11 mouse cellular contexts compared by ENCODE assay signal in the genomic region with DNA sequence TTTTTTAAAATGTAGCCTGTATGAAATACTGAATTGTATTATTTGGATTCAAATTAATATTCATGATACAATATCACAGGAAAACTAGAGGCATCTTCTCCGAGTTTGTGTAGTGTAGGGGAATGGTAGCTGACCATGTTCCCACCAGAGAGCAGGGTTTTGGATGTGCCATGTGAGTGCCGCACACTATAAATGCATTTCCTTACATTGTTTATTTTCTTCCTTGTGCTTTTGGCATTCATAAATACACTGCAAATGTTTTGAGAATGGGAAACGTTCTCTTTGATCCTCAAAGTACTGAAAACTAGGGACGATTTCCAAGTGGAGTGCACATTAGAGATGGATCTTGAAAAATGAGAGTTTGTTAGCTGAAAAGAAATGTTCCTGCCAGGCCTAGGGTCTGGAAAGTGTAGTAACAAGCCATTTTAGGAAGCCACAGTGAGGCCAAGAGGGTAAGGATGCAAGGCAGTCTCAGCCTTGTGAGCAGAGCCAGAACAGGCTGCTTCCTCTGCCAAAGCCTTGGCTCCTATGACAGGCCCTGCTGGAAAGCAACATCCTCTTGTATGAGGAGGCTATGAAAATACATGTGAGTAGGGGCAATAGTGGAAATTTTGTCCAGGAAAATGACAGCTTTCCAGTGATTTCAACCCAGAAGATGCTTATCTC.
DNase-seq lines count a peak whose midpoint lies in the region; ATAC-seq and TF ChIP-seq lines count a peak whose summit lies in the region.
"Had no signal": no experiment of that assay in that cellular context is flagged by ENCODE, and none has a peak within 500 bp of the region (broad histone marks: within the 10 kb centered on the region; RNA-seq: fewer than 3 reads in every experiment).

No protein-coding gene starts in this region.

- H3K27me3 ChIP-seq in kidney, embryonic 14.5 days (ENCODE audit: control insufficient read depth, insufficient read depth, low read length) = no peaks in the 10 kb centered on the region
- no peaks in the 10 kb centered on the region for H3K27me3 ChIP-seq in intestine, embryonic 16.5 days (replicated peaks; ENCODE audit: control insufficient read depth, insufficient read depth, low read length)
- H3K27me3 ChIP-seq: midbrain, embryonic 12.5 days; neural tube, embryonic 12.5 days had no signal

- H3K9ac ChIP-seq in kidney, embryonic 14.5 days (ENCODE audit: low read depth, low read length) = no peak overlapping the region
- no peak overlapping the region for H3K9ac ChIP-seq in intestine, embryonic 16.5 days (ENCODE audit: low read depth, low read length)
- H3K9ac ChIP-seq: midbrain, embryonic 12.5 days; neural tube, embryonic 12.5 days had no signal

- no peak for TF ChIP-seq CTCF in brain, embryonic 14.5 days (IDR thresholded peaks at IDR 0.05; ENCODE audit: borderline replicate concordance, extremely low read depth, insufficient read depth, insufficient read length)

- no peak for TF ChIP-seq POLR2A in brain, embryonic 14.5 days (IDR thresholded peaks at IDR 0.05; ENCODE audit: borderline replicate concordance, extremely low read depth, insufficient read depth, insufficient read length, poor library complexity, severe bottlenecking)

- WGBS in kidney, embryonic 14.5 days = 84% methylated on average over 4 of the region's 4 CpGs
- WGBS in intestine, embryonic 16.5 days = 57% methylated on average over 4 of the region's 4 CpGs

- H3K36me3 ChIP-seq in kidney, embryonic 14.5 days (ENCODE audit: control insufficient read depth, insufficient read depth, low read length) = no peaks in the 10 kb centered on the region
- H3K36me3 ChIP-seq in intestine, embryonic 16.5 days (ENCODE audit: control insufficient read depth, insufficient read depth, low read length) = no peaks in the 10 kb centered on the region
- H3K36me3 ChIP-seq: midbrain, embryonic 12.5 days; neural tube, embryonic 12.5 days had no signal

- H3K4me2 ChIP-seq in kidney, embryonic 14.5 days (replicated peaks; ENCODE audit: low read depth, low read length) = no peak overlapping the region
- no peak overlapping the region for H3K4me2 ChIP-seq in intestine, embryonic 16.5 days (ENCODE audit: low read depth, low read length)
- H3K4me2 ChIP-seq: midbrain, embryonic 12.5 days; neural tube, embryonic 12.5 days had no signal

- H3K27ac ChIP-seq in kidney, embryonic 14.5 days (ENCODE audit: low read depth, low read length) = no peak overlapping the region
- H3K27ac ChIP-seq in intestine, embryonic 16.5 days (ENCODE audit: low read length) = no peak overlapping the region; the same call in 1 of the 2 replicates
- H3K27ac ChIP-seq: midbrain, embryonic 12.5 days; neural tube, embryonic 12.5 days had no signal

- no peak for ATAC-seq in kidney, embryonic 14.5 days (ENCODE audit: low FRiP score, low TSS enrichment)
- ATAC-seq in intestine, embryonic 16.5 days = 0 out of 2 replicates have a peak, but pooled peaks have one; percentile 44
- ATAC-seq in CD4-positive, CD25-positive, alpha-beta regulatory T cell, adult 4 months = no peak

- H3K4me1 ChIP-seq in kidney, embryonic 14.5 days (ENCODE audit: control insufficient read depth, insufficient read depth, low read length) = no peaks in the 10 kb centered on the region
- no peaks in the 10 kb centered on the region for H3K4me1 ChIP-seq in intestine, embryonic 16.5 days (ENCODE audit: control insufficient read depth, insufficient read depth, low read length)
- H3K4me1 ChIP-seq: midbrain, embryonic 12.5 days; neural tube, embryonic 12.5 days had no signal

- H3K4me3 ChIP-seq in kidney, embryonic 14.5 days (ENCODE audit: low read length) = no peak overlapping the region
- H3K4me3 ChIP-seq in intestine, embryonic 16.5 days (ENCODE audit: low read length) = no peak overlapping the region
- H3K4me3 ChIP-seq: midbrain, embryonic 12.5 days; neural tube, embryonic 12.5 days had no signal

- peak; percentile 1 for DNase-seq in gastrocnemius, adult 18-20 months (ENCODE audit: low spot score)
- no peak for DNase-seq in gastrocnemius, adult 8-10 months (ENCODE audit: low spot score in 2 of 2)
- DNase-seq in kidney, postnatal 4 days = peak; percentile 12 to 13
- peak; percentile 31 for DNase-seq in brain, embryonic 14.5 days (ENCODE audit: low read depth)
- DNase-seq in cerebellum, postnatal 36 days = no peak
- DNase-seq: right cerebral cortex, postnatal 25 days had no signal

- no peaks in the 10 kb centered on the region for H3K9me3 ChIP-seq in kidney, embryonic 14.5 days (ENCODE audit: control insufficient read depth, low read length)
- H3K9me3 ChIP-seq in intestine, embryonic 16.5 days (ENCODE audit: control insufficient read depth, low read length) = no peaks in the 10 kb centered on the region
- H3K9me3 ChIP-seq: midbrain, embryonic 12.5 days; neural tube, embryonic 12.5 days had no signal

Comparison
In these comparisons a context has a peak if more than half of its experiments do, and no peak if none do; other contexts are left out.
1. DNase-seq: peak in gastrocnemius, adult 18-20 months (single experiment), kidney, postnatal 4 days (2 of 2) and brain, embryonic 14.5 days (single experiment); none in gastrocnemius, adult 8-10 months (0 of 2) and cerebellum, postnatal 36 days (0 of 2).